Mouse (Mus musculus): ENCODE results near the gene Dpp6.

Gene Dpp6

DNA sequence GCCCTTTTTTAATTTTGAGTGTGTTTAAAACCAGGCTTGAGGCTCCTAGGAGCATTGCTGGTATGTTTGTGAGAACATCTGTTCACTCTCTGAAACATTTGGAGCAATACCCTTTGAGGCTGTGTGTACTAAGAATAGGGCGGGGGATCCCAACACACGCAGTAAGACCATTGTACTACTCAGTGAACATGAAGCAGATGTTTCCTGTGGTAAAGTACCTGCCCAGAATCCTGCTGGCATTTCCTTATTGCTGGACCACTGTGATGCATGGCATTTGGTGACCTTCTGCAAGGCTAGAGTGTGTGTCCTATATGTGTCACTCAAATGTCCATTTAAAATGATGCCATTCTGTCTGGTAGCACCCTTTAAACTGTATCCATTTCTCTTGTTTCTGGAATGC is 854.5 kb downstream of the Dpp6 start:
- DNase-seq (ENCODE audit: low spot score), result no peak

DNA sequence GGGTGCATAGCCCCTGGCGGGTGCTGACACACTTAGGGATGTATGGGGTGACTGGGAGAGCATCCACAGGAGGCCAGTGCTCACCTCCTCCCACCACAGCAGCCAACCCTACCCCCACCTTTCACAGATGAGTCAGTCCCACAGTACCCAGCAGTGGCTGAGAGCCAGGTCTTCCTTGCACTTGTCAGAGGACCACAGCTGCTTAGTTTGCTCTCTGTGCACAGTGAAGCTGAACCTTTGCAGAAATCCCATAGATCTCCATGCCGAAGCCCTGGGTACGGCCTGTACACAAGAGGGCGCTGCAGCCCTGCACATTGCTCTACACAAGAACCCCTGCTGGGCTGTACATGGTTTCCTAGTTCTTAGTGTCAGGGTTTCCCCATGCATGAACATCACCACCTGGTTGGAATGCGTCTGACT is 860.3 kb downstream of the Dpp6 start:
- peak; percentile 12 for DNase-seq (ENCODE audit: low spot score)

DNA sequence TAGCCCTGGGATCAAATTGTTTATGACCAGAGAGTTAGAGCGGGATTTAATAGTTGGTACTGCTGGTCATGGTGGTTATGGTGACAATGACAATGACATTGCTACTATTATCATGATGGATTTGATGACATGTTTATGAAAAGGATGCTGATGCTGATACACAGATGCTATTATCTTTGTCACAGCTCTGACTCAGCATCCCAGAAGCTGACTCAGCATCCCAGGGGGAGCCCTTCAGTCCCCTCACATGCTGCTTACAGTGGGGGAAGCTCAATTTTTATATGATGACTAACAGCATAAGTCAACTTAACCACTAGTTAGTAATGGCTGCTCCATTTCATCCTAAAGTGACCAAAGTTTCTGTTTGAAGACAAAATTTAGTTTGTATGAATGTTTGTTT is 862.1 kb downstream of the Dpp6 start:
- no peak for DNase-seq (ENCODE audit: low spot score)

DNA sequence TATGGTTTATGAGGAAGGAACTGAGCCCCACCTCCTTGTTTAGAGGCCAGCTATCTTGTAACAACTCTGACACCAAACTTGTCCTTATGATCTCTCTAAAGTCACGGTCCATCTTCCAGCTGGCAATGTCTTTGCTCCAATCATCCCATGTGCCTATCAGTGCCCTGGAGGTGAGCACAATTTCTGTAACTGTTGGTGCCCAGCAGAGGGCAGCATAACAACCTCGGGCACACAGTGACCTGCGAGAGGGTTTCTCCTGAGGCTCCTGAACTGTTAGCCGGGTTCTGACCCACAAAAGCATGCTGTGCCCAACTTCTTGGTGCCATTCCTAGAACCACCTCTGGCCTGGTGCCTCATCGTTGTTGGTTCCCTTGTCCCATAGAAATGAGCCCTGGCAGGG is 863.5 kb downstream of the Dpp6 start:
- DNase-seq (ENCODE audit: low spot score), result peak; percentile 40

DNA sequence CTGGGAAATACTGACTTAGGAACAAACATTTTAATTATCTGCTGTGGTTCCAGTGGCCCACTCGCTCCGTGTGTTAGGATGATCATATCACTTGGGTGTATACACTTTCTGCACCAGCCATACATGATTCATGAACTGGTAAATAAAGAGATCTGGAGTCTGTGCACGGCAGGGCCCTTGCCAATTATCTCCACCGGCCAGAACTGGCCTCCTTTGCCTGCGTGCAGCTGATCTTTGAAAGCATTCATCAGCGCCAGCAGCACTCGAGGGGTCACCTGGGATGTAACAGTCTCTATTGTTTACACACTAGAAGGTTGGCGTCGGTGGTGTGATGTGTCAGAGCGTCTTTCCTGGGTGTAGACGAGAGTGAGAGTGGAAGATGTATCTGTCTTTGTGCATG is 868.2 kb downstream of the Dpp6 start:
- DNase-seq (ENCODE audit: low spot score), result no peak

DNA sequence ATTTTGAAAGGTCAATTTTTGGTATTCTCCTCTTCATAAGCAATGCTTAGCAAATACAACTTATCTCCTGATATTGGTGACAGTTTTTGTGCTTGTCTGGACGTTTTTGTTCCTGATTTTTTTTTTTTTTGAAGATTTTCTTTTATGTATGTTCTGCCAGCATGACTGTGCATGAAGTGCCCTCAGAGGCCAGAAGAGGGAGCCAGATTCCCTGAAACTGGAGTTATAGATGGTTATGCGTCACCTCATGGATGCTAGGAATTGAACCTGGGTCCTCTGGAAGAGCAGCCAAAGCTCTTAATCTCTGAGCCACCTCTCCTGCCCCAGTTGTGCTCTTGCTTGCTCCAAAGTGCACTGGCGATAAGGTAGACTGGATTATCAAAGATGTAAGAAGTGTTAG is 868.9 kb downstream of the Dpp6 start:
- no peak for DNase-seq (ENCODE audit: low spot score)

DNA sequence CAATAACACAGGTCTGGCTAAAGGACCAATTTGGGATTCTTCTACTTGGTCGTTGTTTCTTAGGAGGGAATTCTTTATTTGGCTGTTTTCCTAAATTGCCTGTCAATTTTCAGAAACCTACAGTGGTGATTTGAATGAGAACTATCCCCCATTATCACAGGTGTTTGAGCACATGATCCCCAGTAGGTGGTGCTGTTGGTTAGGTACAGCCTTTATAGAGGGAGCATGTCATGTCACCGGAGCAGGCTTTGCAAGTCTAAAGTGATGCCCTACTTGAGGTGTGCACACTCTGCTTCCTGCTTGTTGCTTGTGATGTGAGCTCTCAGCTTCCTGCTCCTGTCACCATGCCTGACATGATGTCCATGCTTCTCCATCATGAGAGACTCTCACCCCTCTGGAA is 870.3 kb downstream of the Dpp6 start:
- DNase-seq (ENCODE audit: low spot score), result no peak

DNA sequence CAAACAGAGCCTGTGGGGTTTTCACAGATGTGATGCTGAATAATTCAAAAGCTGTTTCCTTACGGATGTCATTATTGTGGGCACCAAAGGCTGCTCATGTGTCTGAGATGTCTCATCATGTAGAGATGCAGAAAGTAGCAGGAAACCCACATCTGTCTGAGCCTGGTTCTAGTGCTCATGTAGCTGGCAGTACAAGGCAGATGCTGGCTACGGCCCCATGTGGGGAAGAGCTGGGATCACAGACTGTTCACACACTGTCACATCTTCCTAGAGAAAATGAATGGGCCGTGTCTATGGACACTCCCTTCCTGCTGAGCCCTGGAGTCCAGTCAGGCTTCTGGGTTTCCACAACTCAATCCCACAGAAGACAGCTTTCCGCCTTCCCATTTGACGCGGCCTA is 885.5 kb downstream of the Dpp6 start:
- DNase-seq (ENCODE audit: low spot score), result no peak

DNA sequence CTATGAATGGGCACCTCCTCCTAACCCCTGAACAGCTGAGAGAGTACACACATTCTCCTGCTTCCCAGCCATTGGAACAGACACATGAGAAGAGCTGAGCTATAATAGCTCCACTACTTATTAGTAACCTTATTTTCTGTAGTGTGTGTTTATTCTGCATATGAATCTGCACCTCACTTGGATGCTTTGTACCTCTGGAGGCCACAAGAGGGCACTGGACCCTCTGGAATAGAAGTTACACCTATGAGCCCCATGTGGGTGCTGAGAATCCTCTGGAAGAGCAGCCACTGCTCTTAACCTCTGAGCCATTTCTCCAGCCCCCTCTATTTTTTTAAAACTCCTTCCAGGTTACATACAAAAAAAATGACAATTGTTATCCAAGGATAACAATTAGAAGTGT is 888.0 kb downstream of the Dpp6 start:
- no peak for DNase-seq (ENCODE audit: low spot score)

DNA sequence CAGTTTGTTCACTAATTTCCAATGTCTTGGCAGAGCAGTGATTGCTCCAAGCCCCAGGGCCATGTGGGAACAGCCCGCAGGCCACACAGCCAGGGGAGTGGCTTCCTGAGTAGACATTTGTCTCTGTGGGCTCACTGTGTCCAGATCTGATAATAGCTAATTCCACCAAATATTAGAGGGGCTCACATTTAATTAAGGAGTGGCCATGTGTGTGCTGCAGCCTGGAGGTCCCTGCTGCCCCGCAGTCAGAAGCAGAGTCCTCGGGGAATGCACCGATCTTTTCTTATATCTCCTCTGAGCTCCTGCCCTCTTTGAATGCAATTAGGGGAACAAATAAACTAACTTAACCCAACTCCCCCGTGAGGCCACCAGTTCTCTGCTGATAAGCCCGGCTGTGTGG is 889.5 kb downstream of the Dpp6 start:
- DNase-seq (ENCODE audit: low spot score), result no peak

DNA sequence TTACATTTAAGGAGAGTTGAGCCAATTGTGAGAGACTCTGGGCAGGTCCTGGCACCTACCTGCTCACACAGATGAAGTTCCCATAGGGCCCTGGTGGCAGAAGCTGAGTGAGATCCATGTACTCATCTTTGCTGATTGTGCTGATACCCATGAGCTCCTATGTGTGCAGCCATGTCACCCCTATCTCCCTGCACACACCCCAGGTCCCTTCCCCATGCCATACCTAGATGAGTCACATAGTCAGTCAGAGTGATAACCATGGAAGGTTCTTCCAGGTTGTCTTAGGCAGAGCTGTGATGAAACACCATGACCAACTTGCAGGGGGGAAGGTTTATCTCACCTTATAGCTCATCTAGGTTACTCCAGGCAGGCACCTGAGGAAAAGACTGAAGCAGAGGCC is 890.3 kb downstream of the Dpp6 start:
- DNase-seq (ENCODE audit: low spot score), result no peak

DNA sequence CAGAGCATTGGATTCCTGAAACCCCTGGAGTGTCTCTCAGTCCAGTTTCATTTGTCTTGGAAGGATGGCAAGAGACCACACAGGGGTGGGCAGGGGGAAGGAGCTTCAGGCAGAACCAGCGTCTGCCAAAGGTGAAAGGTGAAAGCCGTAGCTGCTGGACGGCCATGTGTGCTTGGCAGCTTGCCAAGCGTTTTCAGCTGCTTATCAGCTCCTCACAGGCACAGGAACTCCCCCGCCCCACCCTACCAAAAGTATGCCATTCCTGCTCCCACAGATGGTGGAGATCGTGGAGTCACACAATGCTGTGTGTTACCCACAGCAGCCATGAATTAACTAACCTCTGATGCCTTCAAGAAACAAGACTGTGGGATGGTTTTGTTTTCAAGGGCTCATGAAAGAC is 891.2 kb downstream of the Dpp6 start:
- no peak for DNase-seq (ENCODE audit: low spot score)

DNA sequence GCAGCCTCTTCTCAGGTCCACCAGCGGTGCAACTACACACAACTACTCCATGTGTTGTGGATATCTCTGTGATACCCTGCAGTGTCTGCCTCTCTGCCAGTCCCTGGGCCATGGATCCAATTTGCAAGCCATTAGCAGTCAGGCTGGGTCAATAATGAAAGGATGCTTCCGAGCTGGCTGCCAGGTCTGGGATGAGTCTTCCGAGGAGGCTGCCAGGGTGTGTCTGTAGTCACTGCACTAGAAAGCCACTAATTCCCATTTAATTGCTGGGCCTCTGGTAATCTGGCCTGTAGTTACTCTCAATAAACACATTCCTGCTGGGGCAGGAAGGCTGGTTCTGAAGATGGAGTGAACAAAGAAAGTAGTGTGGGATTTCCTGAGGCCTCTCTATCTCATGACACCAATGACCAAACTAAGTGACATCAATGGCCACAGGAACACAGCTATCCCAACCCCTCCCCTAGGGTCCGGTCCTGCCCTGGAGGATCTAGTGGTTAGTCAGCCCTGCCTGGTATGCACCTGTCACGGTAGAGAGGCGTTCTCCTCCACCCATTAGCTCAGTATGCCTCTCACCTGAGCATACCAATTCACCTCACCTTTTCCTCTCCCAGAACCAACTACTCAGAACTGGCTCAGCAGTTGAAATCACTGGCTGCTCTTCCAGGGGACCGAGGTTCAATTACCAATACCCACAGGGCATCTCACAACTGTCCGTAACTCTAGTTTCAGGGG is 894.6 kb downstream of the Dpp6 start:
- DNase-seq (ENCODE audit: low spot score), result no peak

DNA sequence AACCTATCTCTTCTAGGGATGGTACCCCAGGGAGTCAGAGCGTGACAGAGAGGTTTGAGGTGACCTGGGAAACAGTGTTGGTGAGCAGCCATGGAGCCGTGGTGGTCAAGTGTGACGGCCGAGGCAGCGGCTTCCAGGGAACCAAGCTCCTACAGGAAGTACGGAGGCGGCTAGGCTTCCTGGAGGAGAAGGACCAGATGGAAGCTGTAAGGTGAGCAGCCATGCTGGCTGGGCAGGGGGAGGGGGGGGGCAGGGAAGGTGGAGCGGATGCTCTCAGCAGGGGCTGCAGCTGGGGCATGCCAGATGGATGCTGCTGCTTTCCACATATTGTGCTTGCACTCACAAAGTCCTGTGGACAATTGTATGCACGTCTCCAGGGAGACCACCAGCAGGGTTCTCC is 897.4 kb downstream of the Dpp6 start:
- no peak for DNase-seq (ENCODE audit: low spot score)

DNA sequence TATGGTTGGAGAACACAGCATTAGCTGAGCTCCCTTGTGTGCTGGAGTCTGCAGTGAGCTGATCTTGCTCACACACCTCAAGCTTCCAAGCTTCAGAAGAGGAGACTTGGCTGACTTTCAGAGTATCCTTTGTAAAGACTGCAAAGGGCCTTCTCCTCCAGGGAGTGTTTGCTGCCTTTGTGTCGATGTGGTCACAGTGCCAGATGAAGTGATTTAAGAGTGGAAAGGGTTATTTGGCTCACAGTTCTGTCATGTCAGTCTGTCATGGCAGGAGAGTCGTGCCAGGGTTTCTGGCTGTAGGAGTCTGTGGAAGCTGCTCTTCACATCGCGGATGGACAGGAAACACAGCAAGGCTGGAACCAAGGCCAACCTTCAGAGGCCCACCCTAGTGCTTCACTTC is 899.0 kb downstream of the Dpp6 start:
- DNase-seq (ENCODE audit: low spot score), result no peak

DNA sequence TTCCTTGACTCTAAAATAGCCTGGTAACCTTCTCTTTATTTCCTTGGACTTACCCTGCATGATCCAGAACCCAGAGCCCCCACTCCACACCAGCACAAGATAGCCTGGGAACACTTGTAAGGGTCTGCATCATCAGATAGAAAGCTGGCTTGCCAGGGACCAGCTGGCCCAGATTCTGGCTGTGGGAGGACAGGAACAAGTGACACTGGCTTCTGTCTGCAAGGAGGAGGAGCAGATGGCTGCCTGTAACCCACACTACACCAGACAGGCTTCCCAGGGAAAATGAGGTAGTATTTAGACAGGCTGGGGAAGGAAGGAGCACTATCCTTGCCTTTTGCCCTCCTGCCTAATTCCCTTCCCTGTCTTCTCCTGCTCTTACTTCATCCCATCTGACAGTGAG is 900.3 kb downstream of the Dpp6 start:
- no peak for DNase-seq (ENCODE audit: low spot score)

DNA sequence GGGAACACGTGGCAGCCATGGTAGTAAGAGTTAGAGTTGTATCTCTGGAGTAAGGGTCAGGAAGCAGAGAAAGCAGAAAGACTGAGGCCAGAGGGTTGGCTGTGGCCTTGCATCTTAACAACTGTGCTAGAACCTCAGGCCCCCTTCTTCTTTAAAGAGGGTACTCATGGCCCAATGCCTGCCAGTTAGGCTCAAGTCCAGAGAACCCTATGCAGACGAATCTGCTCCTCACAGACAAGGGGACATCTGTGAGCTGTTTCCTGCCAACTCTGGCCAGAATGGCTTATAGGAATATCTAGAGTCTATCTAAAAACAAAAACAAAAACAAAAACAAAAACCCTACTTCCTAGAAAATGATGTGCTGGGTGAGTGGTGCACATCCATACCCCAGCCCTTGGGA is 902.3 kb downstream of the Dpp6 start:
- no peak for DNase-seq (ENCODE audit: low spot score)

DNA sequence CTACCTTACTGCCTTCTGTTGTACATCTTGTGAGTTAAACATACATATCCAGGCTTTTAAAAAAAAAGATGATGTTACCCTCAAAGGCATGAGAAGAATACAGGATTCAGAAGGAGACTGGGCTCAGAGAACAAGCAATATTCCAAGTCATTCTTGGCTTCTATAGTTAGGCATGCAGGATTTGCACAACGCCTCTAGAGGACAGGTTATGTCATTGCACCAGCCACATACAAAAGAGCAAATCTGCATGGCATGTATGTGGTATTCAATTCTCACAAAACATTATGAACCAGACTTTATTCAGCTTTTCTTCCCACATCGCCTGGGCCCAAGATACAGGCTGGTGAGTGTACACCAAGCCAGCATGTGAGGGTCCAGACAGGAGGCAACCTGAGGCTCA is 907.5 kb downstream of the Dpp6 start:
- no peak for DNase-seq (ENCODE audit: low spot score)

DNA sequence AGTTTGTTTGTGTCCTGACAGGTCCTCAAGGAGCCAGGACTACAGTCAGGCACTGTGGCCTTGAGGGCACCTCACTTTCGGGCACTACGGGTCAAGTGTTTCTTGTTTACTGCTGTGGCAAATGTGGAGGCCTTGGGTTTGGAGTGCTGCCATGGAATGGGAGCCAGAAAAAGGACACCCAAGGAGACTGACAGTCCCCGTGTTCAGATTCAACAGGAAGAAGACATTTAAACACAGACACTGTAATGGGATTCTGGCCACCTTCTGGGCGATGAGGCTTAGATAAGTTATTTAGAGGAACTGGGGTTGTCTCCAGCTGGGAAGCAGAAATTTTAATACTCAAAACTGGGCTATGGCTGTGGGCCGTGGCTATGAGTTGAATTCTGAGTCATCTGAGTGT is 913.7 kb downstream of the Dpp6 start:
- DNase-seq (ENCODE audit: low spot score), result peak; percentile 21

DNA sequence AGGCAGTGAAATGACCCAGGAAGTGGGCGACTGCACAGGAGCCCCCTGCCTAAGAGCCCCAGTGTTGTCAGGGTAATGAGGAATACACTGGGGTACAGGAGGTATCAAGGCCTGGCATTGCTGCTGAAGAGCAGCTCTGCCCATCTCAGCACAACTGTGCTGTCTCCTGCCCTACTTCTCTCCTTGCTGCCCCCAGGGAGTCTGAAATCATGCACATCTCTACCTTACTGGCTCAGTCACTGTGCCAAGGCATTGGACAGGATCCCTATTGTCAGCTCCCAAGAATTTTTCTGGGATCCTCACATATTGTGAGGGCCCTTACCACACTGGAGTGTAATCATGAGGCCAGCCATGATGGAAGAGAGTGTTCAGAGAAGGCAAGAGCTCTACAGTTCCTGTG is 914.4 kb downstream of the Dpp6 start:
- no peak for DNase-seq (ENCODE audit: low spot score)

DNA sequence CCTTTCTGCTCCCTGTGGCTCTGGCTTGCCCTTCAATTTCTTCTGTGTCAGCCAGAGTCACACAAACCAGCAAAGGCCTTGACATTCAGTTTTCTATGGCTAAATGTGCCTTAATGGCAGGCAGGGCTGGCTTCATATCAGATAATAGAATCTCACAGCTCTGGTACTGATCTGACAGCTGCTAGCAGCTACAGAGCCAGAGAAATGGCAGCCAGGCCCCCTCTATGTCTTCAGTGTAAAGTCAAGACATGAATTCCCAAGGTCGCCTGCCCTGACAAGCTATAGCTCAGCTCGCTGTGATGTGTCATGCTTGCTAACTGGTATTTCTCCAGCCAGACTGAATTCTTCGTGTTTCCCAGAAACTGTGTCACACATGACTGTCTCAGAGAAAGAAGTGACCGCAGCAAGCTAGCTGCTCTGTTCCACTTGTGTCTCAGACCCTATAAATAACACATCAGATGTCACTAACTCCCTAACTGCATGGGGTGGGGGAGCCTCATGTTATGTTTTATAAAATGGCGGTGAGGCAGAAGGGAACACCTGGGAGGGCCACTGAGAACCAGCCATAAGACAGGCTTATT is 915.4 kb downstream of the Dpp6 start:
- DNase-seq (ENCODE audit: low spot score), result no peak

DNA sequence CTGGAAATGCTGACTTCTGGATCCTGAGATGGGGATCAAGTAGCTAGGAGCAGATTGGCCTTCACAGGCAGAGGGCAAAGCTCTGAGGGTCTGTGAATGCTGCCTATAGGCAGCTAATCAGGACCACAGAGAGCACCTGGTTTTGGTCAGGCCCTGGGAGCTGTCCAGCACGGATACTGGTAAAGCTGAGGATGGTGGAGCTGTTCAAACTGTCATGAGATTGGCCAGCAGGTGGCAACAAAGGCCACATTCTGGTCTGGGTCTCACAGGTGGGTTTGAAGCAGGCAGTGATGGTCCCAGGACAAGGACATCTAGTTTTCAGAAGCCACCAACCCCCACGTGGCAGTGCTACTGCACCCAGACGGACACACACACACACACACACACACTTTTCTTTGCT is 920.2 kb downstream of the Dpp6 start:
- peak; percentile 67 for DNase-seq (ENCODE audit: low spot score)

DNA sequence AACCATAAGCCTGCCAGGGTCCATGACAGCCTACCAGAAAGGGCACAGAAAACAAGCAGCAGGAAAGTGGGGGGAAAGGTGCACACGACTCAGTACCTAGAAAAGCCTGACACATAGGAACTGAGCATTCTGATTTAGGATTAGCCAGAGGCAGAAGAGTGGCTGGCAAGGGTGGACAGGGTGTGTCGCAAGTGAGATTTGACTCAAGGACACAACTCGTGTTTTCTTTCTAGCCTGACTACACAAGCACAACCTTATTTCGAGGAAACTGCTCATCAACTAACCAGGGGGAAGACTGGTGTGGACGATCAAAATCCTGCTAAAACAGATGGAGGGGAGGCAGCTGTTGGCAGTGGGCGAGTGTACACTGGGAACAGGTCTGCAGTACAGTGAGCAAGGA is 922.2 kb downstream of the Dpp6 start:
- no peak for DNase-seq (ENCODE audit: low spot score)

DNA sequence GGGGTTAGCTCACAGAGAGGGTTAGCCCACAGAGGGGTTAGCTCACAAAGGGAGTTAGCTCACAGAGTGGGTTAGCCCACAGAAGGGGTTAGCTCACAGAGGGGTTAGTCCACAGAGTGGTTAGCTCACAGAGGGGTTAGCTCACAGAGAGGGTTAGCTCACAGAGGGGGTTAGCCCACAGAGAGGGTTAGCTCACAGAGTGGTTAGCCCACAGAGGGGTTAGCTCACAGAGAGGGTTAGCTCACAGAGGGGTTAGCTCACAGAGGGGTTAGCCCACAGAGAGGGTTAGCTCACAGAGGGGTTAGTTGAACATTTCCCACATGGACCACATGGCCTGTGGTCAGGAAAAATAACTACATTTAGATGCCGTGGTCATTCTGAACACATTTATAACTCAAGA is 927.9 kb downstream of the Dpp6 start:
- no peak for DNase-seq (ENCODE audit: low spot score)

All from adipocyte (in vitro differentiated cells).